Mouse (Mus musculus) pancreas, adult 10 weeks (tissue): ENCODE data around the gene Glb1l. TPM values are rescaled to one million over a fixed set of nuclear protein-coding genes. Genes with fewer than 3 reads are reported as not detected.

ENCODE experiments used
- polyA plus RNA-seq: library from polyadenylated mRNA; stranded (reverse); fragments of 350-450 nt; fragmentation: Illumina TruSeq; extraction: RNeasy Lipid Tissue Mini Kit (QIAGEN cat#74804); gene quantifications from one replicate; pipeline ENCODE4 v1.2.3, GENCODE M21; 2015; ENCODE audit warnings: low read depth, low replicate concordance; ENCODE audit not compliant: insufficient read depth

Gene Glb1l
- 4.2 TPM for polyA plus RNA-seq

DNA sequence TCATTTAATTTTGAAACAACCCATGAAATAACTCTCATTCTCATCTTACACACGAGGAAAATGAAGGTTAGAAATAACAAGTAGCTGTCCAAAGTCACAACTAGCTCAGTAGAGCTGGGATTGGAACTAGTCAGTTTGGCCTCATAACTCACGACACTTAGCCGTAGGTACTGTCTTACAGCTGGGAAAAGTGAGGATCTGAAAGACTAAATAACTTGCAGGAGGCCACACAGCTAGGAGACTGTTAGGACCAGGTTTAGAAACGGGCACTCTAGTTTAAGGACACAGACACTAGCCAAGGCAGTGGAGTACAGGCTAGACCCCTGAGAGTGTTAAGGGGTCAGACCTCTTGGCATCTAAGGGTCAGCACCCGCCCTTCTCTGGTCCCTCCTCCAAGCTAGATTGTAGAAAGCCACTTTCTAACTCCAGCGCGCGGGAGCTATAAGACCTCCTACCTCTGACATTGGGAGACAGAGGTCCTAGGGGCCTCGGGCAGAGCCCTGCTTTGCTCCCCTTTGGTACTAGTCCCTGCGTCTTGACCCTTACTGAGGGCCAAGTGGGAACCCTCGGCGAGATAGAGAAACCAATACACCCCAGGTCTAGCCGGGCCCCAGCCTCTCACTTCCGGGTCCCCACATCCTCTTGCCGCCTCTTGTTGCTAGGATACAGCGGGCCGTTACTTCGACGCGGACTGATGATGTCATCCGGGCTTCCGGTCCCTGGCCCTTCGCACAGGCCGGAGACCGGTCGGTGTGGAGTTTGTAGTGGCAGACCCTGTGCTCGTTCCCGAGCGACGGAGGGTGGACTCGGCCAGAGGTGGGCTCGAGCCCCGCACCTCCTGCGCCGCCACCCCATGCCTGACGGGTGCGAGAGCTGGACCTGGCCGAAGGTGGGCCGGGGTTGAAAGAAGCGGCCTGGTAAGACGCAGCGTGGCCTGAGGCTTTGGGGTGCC, at the start of gene Glb1l, which contains the start of gene Stk16:
Gene Glb1l (minus strand): TSS at position 678 of the 952 bp plus-strand sequence.
Gene Stk16 (plus strand): TSS at position 703 of the 952 bp plus-strand sequence.

GRCm38 (mm10) chr1:75236117-75237050, 25.8 kb upstream of the Glb1l start, which contains the start of gene Dnajb2:
Gene Dnajb2 (plus strand): TSS chr1:75236406.

DNA sequence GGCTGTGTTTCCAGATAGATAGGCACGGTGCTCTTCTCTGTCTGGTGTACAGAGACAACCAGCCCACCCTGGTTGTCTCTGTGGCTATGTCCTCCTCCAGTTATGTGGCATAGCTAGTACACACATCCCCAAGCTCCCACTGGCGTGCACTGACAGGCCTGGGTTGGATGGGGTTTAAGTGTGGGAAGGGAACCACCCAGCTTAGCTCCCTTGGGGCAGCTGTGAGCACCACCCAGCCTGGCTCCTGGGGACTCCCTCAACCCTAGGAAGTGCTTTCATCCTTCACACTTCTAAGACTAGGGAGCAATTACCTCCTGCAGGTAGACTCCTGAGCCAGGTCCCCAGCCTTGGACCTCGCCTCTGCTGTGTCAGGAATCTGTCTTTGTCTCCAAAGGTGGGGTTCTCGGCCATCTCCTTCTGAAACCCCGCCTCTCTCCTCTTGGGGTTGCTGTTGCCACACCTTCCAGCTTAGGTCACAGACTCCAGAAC, 21.1 kb upstream of the Glb1l start, which contains the start of gene A630095N17Rik:
Gene A630095N17Rik (minus strand): TSS at position 439 of the 489 bp plus-strand sequence.

GRCm38 (mm10) chr1:75219531-75219930, 8.9 kb upstream of the Glb1l start, which contains the start of gene Tuba4a:
Gene Tuba4a (minus strand): TSS chr1:75219865.

GRCm38 (mm10) chr1:75191622-75192402, 18.8 kb downstream of the Glb1l start, which contains the start of the genes Ankzf1 and Atg9a:
Gene Ankzf1 (plus strand): TSS chr1:75192151.
Gene Atg9a (minus strand): TSS chr1:75192196.

DNA sequence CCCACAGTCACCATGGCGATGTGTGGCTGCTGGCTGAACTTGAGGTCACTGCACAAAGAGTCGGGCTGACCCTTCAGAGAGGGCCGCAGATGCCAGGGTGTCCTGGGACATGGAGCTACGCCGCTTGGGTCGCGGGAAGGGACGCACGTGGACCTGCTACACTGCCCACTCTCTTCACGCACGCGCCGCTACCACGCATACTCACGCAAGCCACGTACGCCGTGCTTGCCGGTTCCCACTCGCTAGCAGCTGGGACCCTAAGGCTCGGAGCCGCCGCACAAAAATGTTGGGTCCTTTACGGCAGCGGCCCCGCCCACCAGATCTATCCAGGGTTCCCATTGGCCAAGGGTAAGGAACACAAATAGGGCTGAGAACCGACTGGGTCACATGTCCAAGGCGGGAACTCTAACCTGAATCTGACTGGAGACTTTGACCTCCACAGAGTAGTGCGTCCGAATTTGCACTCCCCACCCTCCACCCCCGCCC, 30.5 kb downstream of the Glb1l start, which contains the start of gene Abcb6:
Gene Abcb6 (minus strand): TSS at position 288 of the 486 bp plus-strand sequence.

GRCm38 (mm10) chr1:75168472-75169464, 41.8 kb downstream of the Glb1l start, which contains the start of gene Zfand2b:
Gene Zfand2b (plus strand): TSS chr1:75168646.

Other genes with a start within 250 kb of the Glb1l start
- 1.1 TPM for gene Nhej1, start 85.6 kb downstream of the Glb1l start, polyA plus RNA-seq
- gene Slc23a3, start 76.9 kb downstream of the Glb1l start, polyA plus RNA-seq: 1.2 TPM
- 19.2 TPM for gene Cnppd1, start 68.1 kb downstream of the Glb1l start, polyA plus RNA-seq
- gene Retreg2, start 68.0 kb downstream of the Glb1l start, polyA plus RNA-seq: 24.8 TPM
- gene Zfand2b, start 42.2 kb downstream of the Glb1l start, polyA plus RNA-seq: 12.2 TPM
- 14.2 TPM for gene Abcb6, start 30.4 kb downstream of the Glb1l start, polyA plus RNA-seq
- 9.4 TPM for gene Ankzf1, start 18.7 kb downstream of the Glb1l start, polyA plus RNA-seq
- gene Atg9a, start 18.6 kb downstream of the Glb1l start, polyA plus RNA-seq: 7.1 TPM
- 22.9 TPM for gene Stk16, start within 50 bp of the Glb1l start, polyA plus RNA-seq
- 23.9 TPM for gene Tuba4a, start 9.1 kb upstream of the Glb1l start, polyA plus RNA-seq
- gene A630095N17Rik, start 21.3 kb upstream of the Glb1l start, polyA plus RNA-seq: not detected
- gene Dnajb2, start 25.6 kb upstream of the Glb1l start, polyA plus RNA-seq: 13.9 TPM
- 16.1 TPM for gene Ptprn, start 53.7 kb upstream of the Glb1l start, polyA plus RNA-seq
- 153 TPM for gene Resp18, start 67.6 kb upstream of the Glb1l start, polyA plus RNA-seq
- gene Dnpep, start 107.2 kb upstream of the Glb1l start, polyA plus RNA-seq: 22.2 TPM
- gene Des, start 149.5 kb upstream of the Glb1l start, polyA plus RNA-seq: 10.5 TPM
- gene Speg, start 164.5 kb upstream of the Glb1l start, polyA plus RNA-seq: 4.0 TPM
- gene Gmppa, start 225.1 kb upstream of the Glb1l start, polyA plus RNA-seq: 102 TPM
- gene Asic4, start 239.6 kb upstream of the Glb1l start, polyA plus RNA-seq: not detected